Mouse (Mus musculus) cerebellum, adult (tissue): Measurements from ENCODE around the gene Prkn.

Source experiments
- ATAC-seq: cut with Nextera tagmentation; 2 replicates; pipeline ENCODE4 v1.9.2; 2017; ENCODE audit warnings: mild to moderate bottlenecking, moderate library complexity, mixed read lengths; ENCODE audit not compliant: insufficient number of reproducible peaks, low FRiP score, low TSS enrichment

The Prkn gene

DNA sequence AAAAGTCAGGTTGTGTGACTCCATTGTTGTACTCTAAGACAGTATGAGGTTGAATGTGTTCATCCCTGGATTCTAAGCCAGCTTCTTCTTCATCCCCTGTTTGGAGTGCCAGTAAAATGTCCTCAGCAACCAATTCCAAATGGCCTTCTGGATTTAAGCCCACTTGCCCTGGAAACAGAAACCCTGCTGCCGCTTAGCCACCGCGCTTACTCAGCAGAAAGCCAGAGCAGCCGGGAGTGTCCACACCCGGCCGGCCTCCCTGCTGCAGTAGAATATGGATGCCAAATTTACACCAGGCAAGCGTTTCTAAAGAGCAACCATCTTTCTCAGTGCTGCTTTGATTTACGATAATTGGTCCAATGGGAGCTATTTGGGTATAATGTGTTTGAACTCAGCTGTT is 420.5 kb downstream of the Prkn start:
- peak; percentile 90 for ATAC-seq

DNA sequence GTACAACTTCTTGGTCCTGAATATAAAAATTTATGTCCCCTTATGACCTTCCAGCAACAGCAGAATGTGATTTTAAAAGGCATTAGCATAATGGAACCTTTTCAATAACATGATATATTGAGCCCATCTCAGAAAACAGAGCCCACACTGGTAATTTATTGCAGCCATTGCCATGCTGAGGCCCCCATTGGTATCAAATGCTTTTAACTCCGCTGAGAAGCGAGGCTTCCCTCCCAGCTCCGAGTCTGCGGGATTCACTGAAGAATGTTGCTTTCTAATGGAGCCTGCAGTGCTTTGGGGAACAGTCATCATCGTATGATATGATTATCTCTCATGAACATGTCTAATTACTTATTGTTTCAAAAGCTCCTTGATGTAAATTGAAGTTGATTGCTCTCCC is 421.5 kb downstream of the Prkn start:
- ATAC-seq, result no peak

DNA sequence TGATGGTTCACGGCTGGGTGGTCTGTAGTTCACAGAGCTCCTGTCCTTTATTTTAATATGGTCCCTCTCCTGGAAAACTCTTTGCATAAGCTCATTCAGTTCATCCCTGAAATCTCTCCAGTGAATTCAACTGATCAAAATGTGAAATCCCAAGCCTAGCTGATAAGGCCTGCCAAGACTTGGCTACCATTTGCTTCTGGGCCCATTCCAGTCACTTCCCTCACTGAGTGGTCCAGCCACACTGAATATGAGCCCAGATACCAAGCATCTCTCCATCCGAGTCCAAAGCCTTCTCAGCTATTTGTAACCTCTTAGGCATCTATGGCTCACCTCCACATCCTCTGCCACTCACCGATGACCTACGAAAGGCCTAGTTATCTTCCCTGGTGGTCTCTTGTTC is 427.8 kb downstream of the Prkn start:
- ATAC-seq, result no peak

DNA sequence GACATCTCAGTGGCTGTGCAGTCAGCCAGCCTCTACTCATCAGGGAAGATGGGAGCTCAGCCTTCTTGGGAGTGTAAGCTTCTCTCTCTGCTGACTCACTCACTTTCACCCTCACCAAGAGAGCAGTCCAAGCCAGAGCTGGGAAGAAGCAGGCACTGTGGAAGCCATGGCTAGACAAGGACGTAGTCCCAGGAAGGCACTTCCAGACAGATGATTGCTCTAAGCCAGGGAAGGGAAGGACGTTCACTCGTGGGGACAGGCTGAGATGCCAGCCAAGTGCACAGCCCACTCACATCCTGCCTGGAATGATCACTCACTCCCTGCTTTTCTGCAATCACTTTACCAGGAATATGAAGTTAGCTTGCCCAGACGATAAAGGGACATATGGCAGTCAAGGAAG is 430.0 kb downstream of the Prkn start:
- ATAC-seq, result no peak

DNA sequence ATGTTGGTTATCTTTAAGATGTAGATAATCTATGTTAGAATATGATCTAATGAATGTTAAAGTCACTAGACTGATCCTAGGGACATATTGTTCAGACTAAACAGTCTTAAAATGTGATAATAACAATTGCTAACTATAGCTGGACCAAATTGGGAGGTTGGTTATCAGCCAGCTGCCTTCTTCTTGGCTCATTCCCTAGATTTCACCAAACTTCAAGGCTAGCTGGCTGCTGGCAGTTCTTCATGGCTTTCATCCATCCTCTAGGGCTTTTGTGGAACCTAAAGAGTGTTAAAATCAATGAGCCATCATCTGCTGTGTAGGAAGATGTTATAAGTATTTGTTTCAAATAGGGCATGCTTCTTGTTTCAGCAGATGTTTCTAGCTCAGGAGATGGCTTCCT is 431.7 kb downstream of the Prkn start:
- ATAC-seq, result no peak

DNA sequence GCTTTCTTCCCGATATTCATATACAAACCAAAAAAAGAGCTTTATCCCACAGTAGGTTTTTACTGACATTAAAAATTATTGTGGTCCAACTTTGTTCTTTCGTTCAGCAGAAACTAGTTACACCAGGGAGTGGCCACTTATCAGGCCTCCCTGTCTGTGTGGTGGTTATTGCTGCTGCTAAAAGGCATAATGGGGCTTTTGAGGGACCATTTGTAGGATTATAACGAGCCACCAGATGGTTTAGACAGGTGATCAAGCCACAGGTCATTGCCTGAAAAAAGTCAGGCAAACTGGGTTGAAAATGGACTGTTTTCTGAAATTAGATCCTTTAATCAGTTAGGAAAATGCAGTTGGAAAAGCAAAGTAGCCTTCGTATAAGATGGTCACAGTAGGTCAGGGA is 444.1 kb downstream of the Prkn start:
- no peak for ATAC-seq

DNA sequence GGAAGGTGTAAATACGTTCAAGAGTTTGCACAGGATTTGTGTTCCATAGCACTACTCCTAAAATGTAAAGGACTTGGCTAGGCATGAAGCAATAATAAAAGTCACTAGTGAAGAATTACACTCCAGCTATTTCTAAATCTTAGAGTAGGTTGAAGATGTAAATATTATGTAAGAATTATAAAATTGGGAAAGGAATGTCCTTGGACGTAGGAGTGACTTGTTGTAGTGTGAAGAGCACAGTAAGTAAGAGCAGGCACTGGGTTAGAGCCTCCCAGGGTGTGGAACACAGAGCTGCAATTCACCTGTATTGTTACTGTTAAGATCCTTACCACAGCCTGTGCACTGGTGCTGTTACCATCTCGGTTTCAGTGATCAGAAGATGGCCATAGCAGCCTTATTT is 450.0 kb downstream of the Prkn start:
- no peak for ATAC-seq

DNA sequence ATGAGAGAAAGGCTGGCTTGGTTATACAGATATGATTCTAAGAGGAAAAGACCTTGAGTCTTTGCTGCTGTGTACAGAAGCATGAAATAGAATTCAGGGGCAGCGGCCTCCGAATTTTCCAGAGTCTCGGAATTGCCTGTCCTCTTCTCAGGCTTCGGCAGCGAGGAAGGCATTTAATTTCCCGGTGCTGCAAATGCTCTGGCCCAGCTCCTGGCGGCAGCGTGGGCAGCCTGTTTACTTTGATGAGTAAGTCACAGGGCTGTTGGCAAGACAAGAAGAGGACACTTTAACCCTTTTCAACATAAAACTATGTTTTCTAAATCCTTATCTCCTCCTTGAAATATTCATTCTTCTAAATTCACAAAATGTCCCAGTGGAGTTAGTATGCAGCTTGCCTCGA is 462.9 kb downstream of the Prkn start:
- ATAC-seq, result no peak

DNA sequence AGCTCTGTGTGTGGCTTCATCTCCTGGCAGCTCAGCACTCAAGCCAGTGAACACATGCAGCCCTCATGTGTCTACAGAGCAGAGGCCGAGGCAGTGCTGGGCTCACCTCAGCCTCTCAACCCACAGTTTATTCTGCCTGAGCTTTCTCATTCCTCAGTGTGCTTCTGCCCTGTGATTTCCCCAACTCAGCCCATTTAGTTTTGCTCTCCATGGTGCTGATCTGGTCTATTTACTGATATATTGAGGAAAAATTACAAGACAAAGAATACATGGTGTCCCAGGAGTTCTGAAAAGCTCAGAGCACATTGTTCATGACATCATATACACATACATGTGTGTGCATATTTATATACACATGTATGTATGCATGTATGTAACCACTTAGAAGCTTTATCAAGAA is 469.7 kb downstream of the Prkn start:
- ATAC-seq, result no peak

DNA sequence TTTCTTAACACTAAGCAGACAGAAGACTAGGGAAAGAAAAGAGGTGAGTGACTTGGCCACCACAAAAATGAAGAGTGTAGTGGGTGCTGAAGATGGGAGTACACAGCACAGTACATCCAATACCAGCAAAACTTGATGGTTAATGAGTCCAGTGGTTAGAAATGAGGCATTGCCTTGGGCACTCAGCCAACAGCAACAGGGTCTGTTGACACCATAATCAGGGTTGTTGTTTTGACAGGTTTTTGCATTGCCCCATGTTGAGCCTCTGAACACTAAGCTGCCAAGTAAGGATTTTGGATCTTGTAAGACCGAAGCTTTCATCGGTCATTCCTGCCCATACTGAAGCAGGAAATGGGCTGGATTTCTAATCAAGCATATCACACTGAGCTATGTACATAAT is 474.0 kb downstream of the Prkn start:
- ATAC-seq, result no peak

DNA sequence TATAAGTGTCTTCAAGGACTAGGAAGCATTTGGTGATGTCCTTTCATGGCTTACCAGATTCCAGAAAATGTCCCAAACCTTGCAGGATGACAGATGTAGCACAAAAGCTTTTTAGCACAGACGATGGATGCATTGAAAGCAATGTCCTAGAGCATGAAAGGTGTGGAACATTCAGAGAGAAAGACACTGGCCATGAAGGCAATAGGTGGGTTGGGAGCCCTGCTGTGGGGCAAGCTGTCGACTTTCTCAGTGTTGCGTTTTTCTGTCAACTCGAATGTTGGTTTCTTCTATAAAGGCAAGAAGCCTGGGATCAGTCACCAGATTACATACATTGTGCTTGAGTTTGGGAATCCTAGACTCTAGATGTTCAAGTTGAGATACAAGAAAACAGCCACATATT is 475.5 kb downstream of the Prkn start:
- ATAC-seq, result peak; percentile 87

DNA sequence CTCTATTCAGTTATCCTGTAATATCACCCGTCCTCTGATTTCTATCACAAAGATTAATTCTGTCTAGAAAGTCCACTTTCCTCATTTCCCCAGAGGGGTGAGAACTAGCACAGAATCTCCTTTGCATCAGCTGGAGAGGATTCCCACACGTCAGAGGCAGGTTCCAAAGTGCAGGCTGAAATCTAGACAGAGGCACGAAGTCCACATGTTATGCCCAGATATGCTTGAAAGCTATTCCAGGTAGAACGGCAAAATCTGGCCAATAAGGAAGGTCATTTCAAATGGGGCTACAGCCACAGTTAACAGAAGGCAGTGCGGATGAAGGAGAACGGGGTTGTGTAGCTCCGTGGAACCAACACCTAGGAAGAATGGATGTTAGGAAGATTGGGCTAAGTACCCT is 478.8 kb downstream of the Prkn start:
- no peak for ATAC-seq

DNA sequence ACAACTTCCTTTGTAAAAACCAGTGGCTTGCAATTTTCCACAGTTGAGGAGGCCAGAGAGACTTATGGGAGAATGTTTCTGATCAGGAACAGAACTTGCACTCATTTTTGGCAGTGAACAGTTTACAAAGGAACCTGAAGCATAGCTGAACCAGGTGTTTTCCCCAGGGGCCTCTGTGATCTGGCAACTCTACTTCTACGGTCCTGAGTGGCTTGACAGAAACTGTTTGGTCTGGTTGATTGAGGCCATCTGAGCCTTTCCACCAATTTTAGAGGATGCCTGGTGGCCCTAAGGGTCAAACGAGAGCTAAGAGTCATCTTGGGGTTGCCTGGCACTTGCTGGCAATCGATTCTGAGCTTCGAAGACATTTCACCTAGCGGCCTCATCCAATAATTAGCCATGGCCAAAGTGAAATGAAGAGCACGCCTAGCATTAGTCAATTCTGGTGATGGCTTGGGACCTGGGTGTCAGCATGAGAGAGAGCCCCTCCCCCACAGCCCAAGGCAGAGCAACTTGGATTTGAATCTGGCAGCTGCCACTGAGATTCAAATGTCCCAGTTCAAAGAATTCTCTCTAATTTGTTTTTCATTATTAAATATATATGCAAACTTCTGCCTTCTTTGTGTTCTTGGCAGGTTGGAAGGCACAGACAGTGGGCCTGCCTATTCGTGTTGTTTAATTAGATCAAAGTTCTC is 479.6 kb downstream of the Prkn start:
- no peak for ATAC-seq

DNA sequence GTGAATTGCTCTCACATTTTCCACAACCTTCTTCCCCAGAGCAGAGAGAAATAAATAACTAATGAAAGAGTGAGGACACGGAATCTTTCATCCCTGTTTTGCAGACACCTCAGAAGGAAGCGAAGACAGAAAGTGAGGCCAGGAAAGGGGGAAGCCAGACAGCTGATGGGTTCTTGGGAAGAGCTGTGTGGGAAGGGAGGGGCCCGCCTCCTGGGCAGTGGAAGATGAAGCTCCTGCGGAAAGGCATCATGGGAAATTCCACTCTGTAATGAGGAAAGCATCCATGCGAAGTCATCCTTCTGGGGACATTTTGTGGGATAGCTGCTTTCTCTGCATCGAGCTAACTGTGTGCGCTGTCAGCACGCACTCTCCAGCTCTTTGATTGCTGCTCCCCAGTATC is 491.9 kb downstream of the Prkn start:
- no peak for ATAC-seq

DNA sequence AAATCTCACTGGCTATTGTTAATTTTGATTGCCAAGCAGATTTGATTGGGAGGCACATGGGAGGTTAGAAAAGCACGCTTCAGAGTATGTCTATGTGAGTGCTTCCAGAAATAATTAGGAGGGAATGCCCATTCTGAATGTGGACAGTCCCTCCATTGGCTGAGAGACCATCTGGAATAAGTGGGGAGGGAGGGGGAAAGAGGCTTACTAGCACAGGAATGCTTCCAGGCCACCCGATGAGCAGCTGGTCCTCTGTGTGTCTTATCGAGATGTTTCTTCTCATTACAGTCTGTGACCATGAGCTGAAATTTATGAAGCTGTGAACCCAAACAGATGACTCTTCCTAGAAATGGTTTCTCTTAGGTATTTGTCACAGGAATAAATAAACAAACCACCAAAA is 493.6 kb downstream of the Prkn start:
- no peak for ATAC-seq

DNA sequence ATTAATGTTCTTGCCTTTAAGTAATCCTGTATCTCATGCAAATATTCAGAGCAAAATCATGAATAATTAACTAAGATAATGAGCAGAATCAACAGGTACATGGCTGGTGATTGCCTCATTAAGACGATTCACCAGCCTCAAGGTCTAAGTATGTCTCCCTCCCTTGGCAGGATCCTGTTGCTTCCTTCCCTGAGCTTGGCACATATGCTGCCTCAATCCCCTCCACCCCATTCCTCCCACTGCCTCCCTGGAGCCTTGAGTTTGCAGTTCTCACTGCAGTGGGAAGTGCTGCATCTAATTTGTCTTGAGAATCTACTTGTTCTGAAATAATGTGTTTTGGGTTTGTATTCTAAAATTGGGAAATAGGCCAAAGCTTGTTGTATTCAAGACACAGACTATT is 496.0 kb downstream of the Prkn start:
- ATAC-seq, result no peak

DNA sequence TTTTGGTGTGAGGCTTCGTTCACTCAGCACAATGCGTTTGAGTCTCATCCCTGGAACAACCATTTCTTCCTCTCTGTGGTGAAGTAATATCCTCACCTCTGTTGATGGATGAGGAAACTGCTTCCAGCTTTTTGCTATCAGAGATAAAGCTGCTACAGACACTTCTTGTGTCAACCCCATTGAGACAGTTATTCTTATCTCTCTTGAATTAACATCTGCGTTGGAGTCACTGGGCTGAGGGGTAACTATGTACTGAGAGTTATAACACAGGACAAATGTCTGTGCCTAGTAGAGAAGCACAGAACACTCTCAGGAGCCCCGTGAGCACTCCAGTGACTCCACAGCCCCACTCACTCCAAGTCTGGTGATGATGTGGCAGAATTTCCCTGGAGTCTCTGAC is 500.2 kb downstream of the Prkn start:
- ATAC-seq, result no peak

DNA sequence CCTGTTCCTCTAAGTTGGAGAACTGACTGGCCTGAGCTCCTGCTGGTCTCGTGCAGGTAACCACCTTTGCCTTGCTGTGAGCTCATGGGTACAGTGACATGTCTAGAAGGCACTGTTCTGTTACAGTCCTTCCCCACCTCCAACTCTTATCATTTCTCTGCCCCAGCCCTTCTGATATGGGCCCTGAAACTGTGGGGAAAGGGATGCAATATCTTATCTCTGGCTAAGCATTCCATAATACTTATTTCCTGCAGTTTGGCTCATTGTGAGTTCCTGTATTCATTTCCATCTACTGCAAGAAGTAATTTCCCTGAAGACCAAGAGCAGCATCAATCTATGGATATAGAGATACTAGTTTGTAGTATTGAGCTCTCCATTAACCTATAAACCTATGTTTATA is 506.1 kb downstream of the Prkn start:
- ATAC-seq, result no peak

DNA sequence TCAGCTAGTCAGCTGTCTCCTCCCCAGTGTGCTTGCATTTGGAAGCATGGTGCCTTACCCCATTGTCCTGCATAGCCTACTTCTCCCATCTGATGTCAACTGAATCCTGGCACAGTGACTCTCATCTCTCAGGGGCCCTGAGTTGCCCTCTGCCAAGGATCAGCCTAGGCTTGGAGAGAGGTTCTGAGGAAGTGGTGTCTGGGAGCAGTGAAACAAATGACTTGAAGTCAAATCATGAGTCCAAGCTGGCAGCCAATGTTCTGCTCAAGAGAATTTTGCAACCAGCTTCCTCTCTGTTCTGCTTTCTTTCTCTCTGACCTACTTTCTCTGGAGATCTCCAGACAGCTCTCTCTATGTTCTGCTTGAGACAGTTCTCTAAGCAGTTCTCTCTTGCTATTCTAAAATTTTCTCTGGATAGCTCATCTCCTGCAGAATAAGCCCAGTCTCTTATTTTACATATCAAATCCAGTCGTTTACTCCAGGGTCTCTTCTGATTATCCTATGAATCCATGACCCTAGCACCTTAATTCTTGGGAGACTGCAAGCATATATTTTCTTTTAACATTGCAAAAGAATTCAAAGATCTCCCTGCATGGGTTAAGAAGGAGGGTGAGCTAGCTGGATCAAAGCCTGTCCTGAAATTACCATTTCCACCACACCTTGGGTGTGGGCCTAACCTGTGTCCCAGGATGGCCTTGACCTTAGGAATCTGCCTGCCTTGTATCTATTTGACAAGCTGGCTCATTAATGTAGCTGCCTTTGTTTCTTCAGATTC is 512.8 kb downstream of the Prkn start:
- peak; percentile 91 for ATAC-seq

DNA sequence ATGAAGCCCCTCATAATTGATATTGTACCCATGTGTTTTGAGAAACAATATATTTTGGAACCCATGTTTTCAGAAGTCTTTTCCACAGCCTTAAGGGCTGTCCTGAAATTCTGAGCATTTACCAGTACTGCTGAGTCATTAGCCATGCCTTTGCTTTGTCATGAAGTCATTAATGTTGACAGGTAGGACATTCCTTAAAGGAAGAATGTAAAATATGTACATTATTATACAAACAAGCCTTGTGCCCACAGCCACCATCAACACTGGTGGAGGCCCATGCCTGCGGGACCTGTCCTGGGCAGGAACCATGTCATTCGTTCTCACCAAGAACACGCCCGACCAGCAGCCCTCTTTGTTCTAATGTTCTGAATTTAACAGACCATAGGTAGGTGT is 513.4 kb downstream of the Prkn start:
- no peak for ATAC-seq

DNA sequence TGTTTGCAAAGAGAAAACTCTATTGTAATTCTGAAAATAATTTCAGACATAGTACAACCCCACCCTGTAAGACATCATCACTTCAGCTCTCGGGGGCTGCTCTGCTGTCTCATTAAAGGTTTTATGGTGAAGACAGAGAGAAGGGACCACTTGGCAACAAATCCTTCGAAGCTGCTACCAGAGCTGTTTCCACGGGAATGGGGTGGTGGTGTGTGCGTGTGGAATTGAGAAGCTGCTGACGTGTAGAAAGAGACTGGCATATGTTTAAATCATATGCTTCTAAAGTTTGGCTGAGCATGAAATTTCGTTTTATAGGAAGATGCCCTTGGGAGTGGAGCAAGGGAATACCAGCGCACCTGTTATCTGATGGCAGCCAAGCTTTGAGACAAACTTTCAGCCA is 514.2 kb downstream of the Prkn start:
- ATAC-seq, result no peak

DNA sequence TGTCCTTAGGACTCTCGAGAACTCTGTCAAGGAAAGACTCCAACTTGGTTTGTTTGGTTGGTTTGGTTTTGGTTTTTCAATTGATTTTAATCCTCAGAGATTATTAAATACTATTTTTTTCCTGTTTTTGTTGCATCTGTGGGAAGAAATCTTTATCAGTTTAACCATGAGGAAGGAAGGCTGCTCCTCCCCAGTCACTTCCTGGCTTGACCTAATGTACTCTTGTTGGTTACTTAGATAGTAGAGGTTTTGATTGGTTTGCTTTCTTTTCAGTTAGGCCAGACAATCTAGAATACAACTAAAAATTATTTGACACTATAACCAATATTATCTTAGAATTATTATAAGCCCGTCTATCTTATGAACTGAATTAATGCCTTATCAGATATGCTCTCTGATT is 535.3 kb downstream of the Prkn start:
- ATAC-seq, result no peak
